Mouse (Mus musculus): ENCODE data around the gene Ndel1. TPM values are rescaled to one million over a fixed set of nuclear protein-coding genes. Genes with fewer than 3 reads are reported as not detected.

The Ndel1 gene
- polyA plus RNA-seq, 1 experiment from 2014 or later: 53.9 TPM

DNA sequence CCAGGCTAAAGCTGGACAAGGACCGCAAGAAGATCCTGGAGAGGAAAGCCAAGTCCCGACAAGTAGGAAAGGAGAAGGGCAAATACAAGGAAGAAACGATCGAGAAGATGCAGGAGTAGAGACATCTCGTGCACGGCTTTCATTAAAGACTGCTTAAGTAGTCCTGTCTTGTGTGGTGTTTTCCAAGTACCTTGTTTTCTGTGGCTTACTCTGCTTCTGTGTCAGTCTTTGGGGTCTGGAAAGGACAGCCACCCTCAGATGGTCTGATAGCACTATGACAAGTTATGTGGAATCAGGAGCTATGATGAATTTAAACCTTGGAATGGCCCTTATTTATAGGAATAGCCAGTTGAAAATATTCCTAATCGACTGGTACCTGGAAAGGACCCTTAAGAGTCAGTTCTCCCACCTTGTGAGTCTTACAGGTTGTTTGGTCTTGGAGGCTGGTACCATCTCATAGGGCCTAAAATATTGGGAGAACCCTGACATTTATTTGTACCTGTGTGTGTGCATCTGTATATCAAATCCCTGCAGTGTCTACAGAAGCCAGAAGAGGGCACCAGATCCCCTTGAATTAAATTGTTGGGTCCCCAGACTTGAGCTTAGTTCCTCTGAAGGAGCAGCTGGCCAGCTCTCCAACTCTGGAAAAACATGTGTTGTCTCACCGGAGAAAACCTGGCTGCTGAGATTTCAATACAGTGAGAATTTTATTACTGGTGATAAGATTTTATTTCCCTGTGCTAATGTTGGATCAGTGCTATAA, 32.9 kb upstream of the Ndel1 start:
- Histone ChIP-seq H3K4me2 (no peak overlapping the region; the same call in 1 of the 2 replicates), H3K27ac (ENCODE audit: low read depth, low read length) (no peak overlapping the region), H3K4me1 (replicated peaks; ENCODE audit: control insufficient read depth, insufficient read depth, low read length) (peaks cover 12% of the 10 kb centered on the region), H3K9me3 (ENCODE audit: control insufficient read depth, low read length) (no peaks in the 10 kb centered on the region), H3K9ac (ENCODE audit: low read depth, low read length) (no peak overlapping the region), H3K27me3 (replicated peaks; ENCODE audit: control insufficient read depth, insufficient read depth, low read length) (no peaks in the 10 kb centered on the region), H3K4me3 (ENCODE audit: low read depth, low read length) (no peak overlapping the region), H3K36me3 (ENCODE audit: control insufficient read depth, insufficient read depth, low read length) (peaks cover 45% of the 10 kb centered on the region)
- ATAC-seq (replicated peaks; ENCODE audit: low FRiP score) (no peak), DNase-seq (ENCODE audit: low spot score) (no peak)
- 87% methylated on average over 8 of the region's 8 CpGs for WGBS

DNA sequence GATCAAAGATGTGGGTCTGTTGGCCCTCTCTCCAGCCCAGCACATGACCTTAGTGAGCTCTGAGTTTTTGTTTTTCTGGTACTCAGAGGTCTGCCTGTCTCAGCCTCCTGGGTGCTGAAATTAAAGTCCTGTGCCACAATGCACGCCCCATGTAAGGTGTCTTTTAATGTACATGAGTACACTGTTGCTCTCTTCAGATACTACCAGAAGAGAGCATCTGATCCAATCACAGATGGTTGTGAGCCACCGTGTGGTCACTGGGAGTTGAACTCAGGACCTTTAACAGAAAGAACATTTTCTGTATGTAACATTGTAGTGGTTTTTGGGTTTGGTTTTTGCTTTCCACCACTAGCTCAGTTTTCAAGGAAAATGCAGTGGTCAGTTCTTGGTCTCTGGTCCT, 32.1 kb upstream of the Ndel1 start:
- Histone ChIP-seq H3K27me3 (replicated peaks; ENCODE audit: control insufficient read depth, insufficient read depth, low read length) (no peaks in the 10 kb centered on the region), H3K36me3 (ENCODE audit: control insufficient read depth, insufficient read depth, low read length) (peaks cover 45% of the 10 kb centered on the region), H3K9me3 (ENCODE audit: control insufficient read depth, low read length) (no peaks in the 10 kb centered on the region), H3K4me3 (ENCODE audit: low read depth, low read length) (peak overlapping the region; percentile 64), H3K4me1 (replicated peaks; ENCODE audit: control insufficient read depth, insufficient read depth, low read length) (peaks cover 17% of the 10 kb centered on the region), H3K27ac (ENCODE audit: low read depth, low read length) (no peak overlapping the region), H3K9ac (ENCODE audit: low read depth, low read length) (no peak overlapping the region), H3K4me2 (peak overlapping the region; percentile 91; the same call in 1 of the 2 replicates)
- ATAC-seq (replicated peaks; ENCODE audit: low FRiP score) (no peak), DNase-seq (ENCODE audit: low spot score) (no peak)
- 83% methylated on average over 2 of the region's 2 CpGs for WGBS

DNA sequence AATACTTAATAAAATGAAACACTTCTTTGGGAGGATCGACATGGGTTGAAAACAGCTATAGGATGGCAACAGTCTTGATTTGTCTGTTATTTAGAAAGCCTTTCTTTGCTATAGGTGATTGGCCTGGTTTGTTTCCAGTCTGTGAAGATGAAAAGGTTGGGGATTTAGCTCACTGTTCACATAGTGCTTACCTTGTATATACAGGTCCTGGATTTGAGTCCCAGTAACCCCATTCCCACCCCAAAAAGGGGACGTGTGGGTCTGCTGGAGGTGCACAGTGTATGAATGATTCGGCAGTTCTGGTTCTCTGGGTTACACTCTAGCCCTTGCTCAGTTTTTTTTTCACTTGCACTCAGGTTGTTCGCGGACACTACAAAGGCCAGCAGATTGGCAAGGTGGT, 31.2 kb upstream of the Ndel1 start:
- no peaks in the 10 kb centered on the region for H3K9me3 ChIP-seq (ENCODE audit: control insufficient read depth, low read length)
- peak overlapping the region; percentile 64 for H3K4me3 ChIP-seq (ENCODE audit: low read depth, low read length)
- H3K9ac ChIP-seq (ENCODE audit: low read depth, low read length): peak overlapping the region; percentile 77
- WGBS: 70% methylated on average over 5 of the region's 5 CpGs
- peak overlapping the region; percentile 79 for H3K27ac ChIP-seq (ENCODE audit: low read depth, low read length)
- H3K27me3 ChIP-seq (replicated peaks; ENCODE audit: control insufficient read depth, insufficient read depth, low read length): no peaks in the 10 kb centered on the region
- DNase-seq (ENCODE audit: low spot score) (no peak), ATAC-seq (replicated peaks; ENCODE audit: low FRiP score) (no peak)
- H3K4me2 ChIP-seq: peak overlapping the region; percentile 91
- H3K4me1 ChIP-seq (replicated peaks; ENCODE audit: control insufficient read depth, insufficient read depth, low read length): peaks cover 27% of the 10 kb centered on the region
- H3K36me3 ChIP-seq (ENCODE audit: control insufficient read depth, insufficient read depth, low read length): peaks cover 45% of the 10 kb centered on the region

DNA sequence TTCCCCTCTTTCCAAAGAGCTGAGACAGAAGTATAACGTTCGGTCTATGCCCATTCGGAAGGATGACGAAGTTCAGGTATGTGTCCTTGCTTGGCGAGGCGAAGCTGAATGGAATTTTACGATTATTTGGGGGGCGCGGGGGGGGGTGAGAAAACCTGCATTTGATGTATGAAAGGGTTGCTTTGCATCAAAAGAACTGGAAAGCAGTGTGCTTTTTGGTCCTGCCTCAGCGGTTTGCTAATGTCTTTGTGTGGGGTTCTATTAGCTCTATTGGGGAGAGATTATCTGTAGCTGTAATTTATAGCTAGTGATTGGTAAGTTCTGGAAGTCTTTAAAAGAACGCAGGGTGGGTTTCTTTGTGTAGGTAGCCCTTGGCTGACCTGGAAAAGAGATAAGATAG, 30.7 kb upstream of the Ndel1 start:
- H3K9ac ChIP-seq (ENCODE audit: low read depth, low read length): peak overlapping the region; percentile 77
- DNase-seq (ENCODE audit: low spot score) (no peak), ATAC-seq (replicated peaks; ENCODE audit: low FRiP score) (no peak)
- whole genome bisulfite sequencing: 1% methylated on average over 11 of the region's 11 CpGs
- H3K4me1 ChIP-seq (replicated peaks; ENCODE audit: control insufficient read depth, insufficient read depth, low read length): peaks cover 27% of the 10 kb centered on the region
- no peaks in the 10 kb centered on the region for H3K27me3 ChIP-seq (replicated peaks; ENCODE audit: control insufficient read depth, insufficient read depth, low read length)
- H3K36me3 ChIP-seq (ENCODE audit: control insufficient read depth, insufficient read depth, low read length): peaks cover 45% of the 10 kb centered on the region
- H3K27ac ChIP-seq (ENCODE audit: low read depth, low read length): peak overlapping the region; percentile 79
- H3K9me3 ChIP-seq (ENCODE audit: control insufficient read depth, low read length): no peaks in the 10 kb centered on the region
- peak overlapping the region; percentile 91 for H3K4me2 ChIP-seq
- peak overlapping the region; percentile 64 for H3K4me3 ChIP-seq (ENCODE audit: low read depth, low read length)

DNA sequence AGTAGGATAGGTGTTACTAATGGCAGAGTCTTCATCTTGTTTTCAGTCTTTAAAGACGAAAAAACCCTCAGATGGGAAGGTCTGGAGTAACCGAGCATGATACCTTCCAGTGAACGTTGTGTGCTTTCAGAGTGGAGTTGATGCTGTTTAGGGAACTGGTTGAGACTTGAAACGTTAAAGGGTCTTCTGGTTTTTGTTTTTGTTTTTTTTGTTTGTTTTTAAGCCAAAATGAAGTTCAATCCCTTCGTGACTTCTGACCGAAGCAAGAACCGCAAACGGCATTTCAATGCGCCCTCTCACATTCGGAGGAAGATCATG, 30.3 kb upstream of the Ndel1 start:
- Histone ChIP-seq H3K27ac (ENCODE audit: low read depth, low read length) (peak overlapping the region; percentile 79), H3K27me3 (replicated peaks; ENCODE audit: control insufficient read depth, insufficient read depth, low read length) (no peaks in the 10 kb centered on the region), H3K9ac (ENCODE audit: low read depth, low read length) (peak overlapping the region; percentile 77), H3K36me3 (ENCODE audit: control insufficient read depth, insufficient read depth, low read length) (peaks cover 44% of the 10 kb centered on the region), H3K4me3 (ENCODE audit: low read depth, low read length) (peak overlapping the region; percentile 64), H3K4me1 (replicated peaks; ENCODE audit: control insufficient read depth, insufficient read depth, low read length) (peaks cover 30% of the 10 kb centered on the region), H3K9me3 (ENCODE audit: control insufficient read depth, low read length) (no peaks in the 10 kb centered on the region), H3K4me2 (peak overlapping the region; percentile 91)
- no peak for DNase-seq (ENCODE audit: low spot score)
- ATAC-seq (replicated peaks; ENCODE audit: low FRiP score): no peak
- under 1% methylated on average over 10 of the region's 10 CpGs for WGBS

DNA sequence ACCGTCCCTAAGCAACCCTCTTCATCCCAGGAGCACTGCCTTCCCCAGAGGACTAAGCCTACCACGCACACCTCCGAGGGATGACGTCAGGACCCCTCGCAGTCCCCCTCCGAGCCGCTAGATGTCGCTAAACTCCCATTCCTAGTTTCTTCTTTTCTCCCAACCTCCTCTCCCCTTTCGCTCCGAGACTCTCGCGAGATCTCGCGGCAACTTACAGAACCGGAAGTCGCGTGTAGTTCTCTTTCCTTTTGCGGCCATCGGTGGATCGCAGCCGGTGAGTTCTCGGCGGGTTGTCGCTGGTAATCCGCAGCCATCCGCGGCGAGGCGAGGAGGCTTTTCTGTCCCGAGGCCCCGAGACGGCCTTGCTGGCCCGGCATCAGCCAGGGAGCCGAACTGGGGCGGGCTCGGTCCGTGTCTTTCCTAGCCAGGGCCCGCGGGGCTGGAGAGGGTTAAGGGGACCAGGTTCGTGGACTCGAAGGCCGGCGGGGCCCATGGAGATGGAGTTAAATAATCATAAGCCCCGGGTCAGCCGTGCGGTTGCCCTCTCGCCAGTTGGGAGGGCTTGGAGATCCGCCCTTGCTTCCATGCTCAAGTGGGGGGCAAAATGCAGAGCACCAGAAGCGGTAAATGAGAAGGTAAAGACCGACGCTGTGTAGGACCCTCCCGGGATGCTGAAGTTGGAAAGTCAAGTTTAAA, 29.8 kb upstream of the Ndel1 start, which contains the start of gene Rpl26:
Gene Rpl26, plus strand, starts transcription at position 233 of the 696 bp plus-strand sequence.
- Histone ChIP-seq H3K27me3 (replicated peaks; ENCODE audit: control insufficient read depth, insufficient read depth, low read length) (no peaks in the 10 kb centered on the region), H3K4me1 (replicated peaks; ENCODE audit: control insufficient read depth, insufficient read depth, low read length) (peaks cover 31% of the 10 kb centered on the region), H3K4me3 (ENCODE audit: low read depth, low read length) (peak within 1 kb of the TSS; percentile 64), H3K9ac (ENCODE audit: low read depth, low read length) (peak within 1 kb of the TSS; percentile 77), H3K27ac (ENCODE audit: low read depth, low read length) (peak within 1 kb of the TSS; percentile 79), H3K36me3 (ENCODE audit: control insufficient read depth, insufficient read depth, low read length) (peaks cover 39% of the 10 kb centered on the region), H3K9me3 (ENCODE audit: control insufficient read depth, low read length) (no peaks in the 10 kb centered on the region), H3K4me2 (peak within 1 kb of the TSS; percentile 91)
- WGBS: under 1% methylated on average over 52 of the region's 52 CpGs
- peak; percentile 99 for DNase-seq (ENCODE audit: low spot score)
- ATAC-seq (replicated peaks; ENCODE audit: low FRiP score): peak; percentile 75

DNA sequence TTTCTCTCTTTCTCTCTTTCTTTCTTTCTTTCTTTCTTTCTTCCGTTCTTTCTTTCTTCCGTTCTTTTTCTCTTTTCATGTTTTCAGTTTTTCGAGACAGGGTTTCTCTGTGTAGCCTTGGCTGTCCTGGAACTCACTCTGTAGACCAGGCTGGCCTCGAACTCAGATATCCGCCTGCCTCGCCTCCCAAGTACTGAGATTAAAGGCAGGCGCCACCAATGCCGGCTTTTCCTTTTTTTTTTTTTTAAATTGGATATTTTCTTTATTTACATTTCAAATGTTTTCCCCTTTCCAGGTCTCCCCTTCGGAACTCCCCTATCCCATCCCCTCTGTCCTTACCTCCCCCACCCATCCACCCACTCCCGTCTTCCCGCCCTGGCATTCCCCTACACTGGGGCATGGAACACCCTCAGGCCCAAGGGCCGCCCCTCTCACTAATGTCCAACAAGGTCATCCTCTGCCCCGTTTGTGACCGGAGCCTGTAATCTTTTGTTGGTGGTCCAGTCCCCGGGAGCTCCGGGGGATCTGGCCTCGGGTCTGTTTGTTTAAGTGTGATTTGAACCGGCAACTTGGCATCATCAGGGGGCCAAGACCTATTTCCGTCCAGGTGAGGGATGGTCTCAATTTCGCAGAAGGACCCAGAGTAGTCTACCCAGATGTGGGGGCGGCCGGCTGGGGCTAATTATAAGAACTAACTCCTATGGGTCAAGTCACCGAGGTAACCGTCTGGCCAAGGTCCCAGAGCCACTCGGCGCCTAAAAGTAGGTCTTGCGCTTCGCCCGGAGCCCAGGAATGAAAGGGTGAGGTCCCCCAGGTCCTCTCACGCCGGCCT, 29.1 kb upstream of the Ndel1 start:
- 31% methylated on average over 31 of the region's 31 CpGs for WGBS
- Histone ChIP-seq H3K27me3 (replicated peaks; ENCODE audit: control insufficient read depth, insufficient read depth, low read length) (no peaks in the 10 kb centered on the region), H3K27ac (ENCODE audit: low read depth, low read length) (0 out of 2 replicates have a peak overlapping the region, but pooled peaks have one; percentile 33), H3K4me1 (replicated peaks; ENCODE audit: control insufficient read depth, insufficient read depth, low read length) (peaks cover 31% of the 10 kb centered on the region), H3K4me2 (peak overlapping the region; percentile 75), H3K9ac (ENCODE audit: low read depth, low read length) (peak overlapping the region; percentile 64), H3K9me3 (ENCODE audit: control insufficient read depth, low read length) (no peaks in the 10 kb centered on the region), H3K36me3 (ENCODE audit: control insufficient read depth, insufficient read depth, low read length) (peaks cover 32% of the 10 kb centered on the region), H3K4me3 (ENCODE audit: low read depth, low read length) (peak overlapping the region; percentile 64)
- ATAC-seq (replicated peaks; ENCODE audit: low FRiP score): no peak
- DNase-seq (ENCODE audit: low spot score): no peak

DNA sequence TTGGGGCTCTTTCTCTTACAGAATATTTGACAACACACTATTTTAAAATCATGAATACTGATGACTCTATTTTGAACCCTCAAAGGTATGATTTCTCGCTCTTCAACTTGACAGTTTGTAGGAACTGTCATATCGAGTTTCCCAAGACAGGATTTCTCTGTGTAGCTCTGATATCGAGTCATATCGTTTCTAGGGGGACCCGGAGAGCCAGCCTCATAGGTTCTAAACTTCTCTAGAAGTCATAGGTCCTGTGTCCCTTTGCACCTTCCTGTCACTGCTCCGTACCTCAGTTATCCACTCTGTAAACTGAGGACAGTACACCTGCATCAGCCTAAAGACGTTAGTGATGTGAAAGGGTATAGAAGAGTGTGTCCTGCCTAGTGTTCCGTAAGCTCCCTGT, 28.2 kb upstream of the Ndel1 start:
- Histone ChIP-seq H3K4me2 (no peak overlapping the region), H3K27ac (ENCODE audit: low read depth, low read length) (no peak overlapping the region), H3K9me3 (ENCODE audit: control insufficient read depth, low read length) (no peaks in the 10 kb centered on the region), H3K36me3 (ENCODE audit: control insufficient read depth, insufficient read depth, low read length) (peaks cover 23% of the 10 kb centered on the region), H3K4me1 (replicated peaks; ENCODE audit: control insufficient read depth, insufficient read depth, low read length) (peaks cover 31% of the 10 kb centered on the region), H3K27me3 (replicated peaks; ENCODE audit: control insufficient read depth, insufficient read depth, low read length) (no peaks in the 10 kb centered on the region), H3K9ac (ENCODE audit: low read depth, low read length) (no peak overlapping the region), H3K4me3 (ENCODE audit: low read depth, low read length) (no peak overlapping the region)
- ATAC-seq (replicated peaks; ENCODE audit: low FRiP score) (no peak), DNase-seq (ENCODE audit: low spot score) (no peak)
- WGBS: 78% methylated on average over 8 of the region's 8 CpGs
